Mouse (Mus musculus) hematopoietic multipotent progenitor cell, adult 10-12 weeks (in vitro differentiated cells): ENCODE measurements around the gene D630036H23Rik. TPM values are rescaled to one million over a fixed set of nuclear protein-coding genes. Genes with fewer than 3 reads are reported as not detected.

Source experiments
- polyA plus RNA-seq: library from polyadenylated mRNA; stranded (reverse); fragments of >175 nt; gene quantifications from 2 replicates; pipeline ENCODE4 v1.2.3, GENCODE M21; 2012; ENCODE audit warnings: low replicate concordance

Gene D630036H23Rik
- 0.35 and 0.65 TPM in 2 replicates for polyA plus RNA-seq

DNA sequence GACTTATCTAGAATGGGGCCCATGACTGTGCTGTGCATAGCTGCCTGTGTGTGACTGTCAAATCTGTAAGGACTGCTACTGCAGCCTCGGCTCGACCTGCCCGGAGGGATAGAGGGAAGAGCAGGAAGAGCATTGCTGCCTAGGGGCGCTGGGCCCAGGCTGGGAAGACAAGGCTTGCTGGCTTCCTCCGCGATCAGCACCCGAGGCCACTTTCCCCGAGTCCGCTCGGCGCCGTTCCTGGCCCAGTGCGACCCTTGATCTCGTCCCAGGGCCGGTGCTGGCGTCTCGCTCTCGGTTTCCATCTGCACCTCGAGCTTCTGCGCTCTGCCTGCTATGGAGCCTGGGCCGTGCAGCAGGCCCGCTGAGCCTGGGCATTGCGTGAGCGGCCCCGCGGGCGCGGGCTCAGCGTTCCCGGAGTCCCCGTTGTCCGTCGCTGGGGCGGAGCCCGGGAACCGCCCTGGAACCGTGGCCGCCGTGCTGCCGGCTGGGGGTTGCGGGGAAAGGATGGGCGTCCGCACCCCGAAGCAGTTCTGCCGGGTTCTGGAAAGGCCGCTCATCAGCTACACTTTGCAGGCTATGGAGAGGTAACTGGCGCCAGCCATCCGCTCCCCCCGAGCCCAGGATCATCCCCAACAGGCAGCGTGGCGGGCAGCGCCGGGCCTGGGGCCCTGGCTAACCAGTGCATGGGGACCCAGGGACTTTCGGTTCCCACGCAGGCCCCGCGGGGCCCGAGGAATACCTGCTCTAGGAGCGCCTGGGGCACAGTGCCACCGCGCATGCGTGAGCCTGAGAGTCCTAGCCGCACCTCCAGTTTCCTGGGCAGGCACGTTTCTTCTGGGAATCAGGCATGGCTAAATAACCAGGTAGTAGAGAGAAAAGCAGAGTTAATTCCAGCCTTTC is at the start of gene D630036H23Rik, which contains the start of gene Ispd:
TSS of gene D630036H23Rik (minus strand) at position 741 of the 900 bp plus-strand sequence.
TSS of gene Ispd (plus strand) at position 10 of the 900 bp plus-strand sequence.

Other genes starting within 250 kb of the D630036H23Rik start
- gene Ankmy2, start 225.1 kb downstream of the D630036H23Rik start, polyA plus RNA-seq, result 1.5 and 2.8 TPM in 2 replicates
- gene Bzw2, start 224.1 kb downstream of the D630036H23Rik start, polyA plus RNA-seq, result 7.6 and 11.6 TPM in 2 replicates
- not detected in 2 replicates for gene Lrrc72, start 128.8 kb downstream of the D630036H23Rik start, polyA plus RNA-seq
- gene Sostdc1, start 68.0 kb downstream of the D630036H23Rik start, polyA plus RNA-seq, result 0.20 and 0.21 TPM in 2 replicates
- 0.33 and 0.62 TPM in 2 replicates for gene Ispd, start 731 bp downstream of the D630036H23Rik start, polyA plus RNA-seq